Mouse (Mus musculus): Measurements from ENCODE around the gene Mlana.

GRCm38 (mm10) chr19:29753939-29754338 lies 56.3 kb downstream of the Mlana start:
- TF ChIP-seq POLR2A (IDR thresholded peaks at IDR 0.05; ENCODE audit: control insufficient read depth, low read depth, low read length) (no peak), CTCF (IDR thresholded peaks at IDR 0.05; ENCODE audit: control insufficient read depth, insufficient read depth, insufficient replicate concordance, low read depth, low read length) (no peak)

All from testis, adult 2 months (tissue).